Mouse (Mus musculus) embryonic facial prominence, embryonic 12.5 days (tissue): ENCODE measurements around the gene Rbm38. TPM values are rescaled to one million over a fixed set of nuclear protein-coding genes. Genes with fewer than 3 reads are reported as not detected.

Source experiments
- ATAC-seq: fragments of 200-750 bp; cut with Nextera tagmentation; 2 replicates; pipeline ENCODE4 v1.8.0; 2017; ENCODE audit not compliant: insufficient number of reproducible peaks, insufficient read depth, low FRiP score, low TSS enrichment
- H3K27ac ChIP-seq: fragments of 300-500 bp; sonication (generic); 2 replicates; pipeline ENCODE4 v1.5.1; 2016; ENCODE audit warnings: mild to moderate bottlenecking
- H3K27me3 ChIP-seq: fragments of 300-500 bp; sonication (generic); 2 replicates; pipeline ENCODE4 v1.6.1; 2016; ENCODE audit warnings: mild to moderate bottlenecking, moderate library complexity
- H3K36me3 ChIP-seq: fragments of 300-500 bp; sonication (generic); 2 replicates; pipeline ENCODE4 v1.6.1; 2016; ENCODE audit warnings: mild to moderate bottlenecking
- H3K4me1 ChIP-seq: fragments of 300-500 bp; sonication (generic); 2 replicates; pipeline ENCODE4 v1.6.1; 2016
- H3K4me2 ChIP-seq: fragments of 300-500 bp; sonication (generic); replicated peaks from 2 replicates; pipeline ENCODE4 v1.6.1; 2016; ENCODE audit warnings: mild to moderate bottlenecking, moderate library complexity
- H3K4me3 ChIP-seq: fragments of 300-500 bp; sonication (generic); 2 replicates; pipeline ENCODE4 v1.5.1; 2016; ENCODE audit warnings: mild to moderate bottlenecking
- H3K9ac ChIP-seq: fragments of 300-500 bp; sonication (generic); 2 replicates; pipeline ENCODE4 v1.6.1; 2016; ENCODE audit warnings: mild to moderate bottlenecking, moderate library complexity
- H3K9me3 ChIP-seq: fragments of 300-500 bp; sonication (generic); 2 replicates; pipeline ENCODE4 v1.6.1; 2016; ENCODE audit warnings: mild to moderate bottlenecking, moderate library complexity
- WGBS: fragments of 180-500 bp; shearing (Covaris S2); methylation state at CpG from one replicate; pipeline ENCODE4 v1.1.7; 2016; 5-methylcytosine and 5-hydroxymethylcytosine counted together
- polyA plus RNA-seq: library from polyadenylated mRNA; unstranded; fragments of >200 nt; fragmentation: Nextera tagmentation; extraction: Ambion mirVana; gene quantifications from 2 replicates; pipeline ENCODE4 v1.2.1, GENCODE M21; 2016

The Rbm38 gene
- polyA plus RNA-seq, 1 experiment from 2014 or later = 39.5 TPM

DNA sequence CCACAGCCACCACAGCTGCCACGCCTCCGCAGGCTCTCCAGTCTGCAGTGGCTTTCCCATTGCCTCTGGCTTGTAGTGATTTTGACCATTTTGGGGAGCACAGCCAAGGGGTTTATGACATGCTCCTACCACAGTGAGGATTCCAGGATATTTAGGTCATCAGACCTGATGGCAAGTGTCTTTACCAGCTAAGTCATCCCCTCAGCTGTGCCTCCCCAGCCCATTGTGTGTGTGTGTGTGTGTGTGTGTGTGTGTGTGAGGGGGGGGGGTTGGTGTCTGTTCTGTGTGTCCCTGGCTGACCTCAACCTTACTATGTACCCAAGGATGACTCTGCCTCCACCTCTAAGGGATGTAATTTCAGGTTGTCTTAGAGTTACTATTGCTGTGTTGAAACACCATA is 44.6 kb downstream of the Rbm38 start:
- H3K4me1 ChIP-seq = peaks cover 6% of the 10 kb centered on the region; the same call in 1 of the 2 replicates
- no peak overlapping the region for H3K4me3 ChIP-seq
- no peaks in the 10 kb centered on the region for H3K27me3 ChIP-seq
- WGBS = 94% methylated on average over 2 of the region's 2 CpGs
- ATAC-seq = no peak
- no peaks in the 10 kb centered on the region for H3K36me3 ChIP-seq
- H3K4me2 ChIP-seq = no peak overlapping the region
- H3K9ac ChIP-seq = no peak overlapping the region
- peaks cover 7% of the 10 kb centered on the region; the same call in 1 of the 2 replicates for H3K9me3 ChIP-seq
- no peak overlapping the region for H3K27ac ChIP-seq

GRCm38 (mm10) chr2:173072948-173073347 is 52.6 kb downstream of the Rbm38 start:
- H3K9me3 ChIP-seq = peaks cover 8% of the 10 kb centered on the region; the same call in 1 of the 2 replicates
- no peak overlapping the region for H3K4me2 ChIP-seq
- WGBS = 88% methylated on average over 7 of the region's 7 CpGs
- ATAC-seq = no peak
- H3K9ac ChIP-seq = no peak overlapping the region
- H3K36me3 ChIP-seq = no peaks in the 10 kb centered on the region
- no peak overlapping the region for H3K4me3 ChIP-seq
- no peak overlapping the region for H3K27ac ChIP-seq
- H3K27me3 ChIP-seq = no peaks in the 10 kb centered on the region
- H3K4me1 ChIP-seq = no peaks in the 10 kb centered on the region

- 0 out of 2 replicates have a peak, but pooled peaks cover 3% of the 10 kb centered on the region for H3K9me3 ChIP-seq
- WGBS = 63% methylated on average over 5 of the region's 5 CpGs
- no peak overlapping the region for H3K4me3 ChIP-seq
- H3K4me1 ChIP-seq = no peaks in the 10 kb centered on the region
- H3K4me2 ChIP-seq = no peak overlapping the region
- H3K36me3 ChIP-seq = no peaks in the 10 kb centered on the region
- H3K27ac ChIP-seq = no peak overlapping the region
- ATAC-seq = no peak
- H3K27me3 ChIP-seq = no peaks in the 10 kb centered on the region
- no peak overlapping the region for H3K9ac ChIP-seq
Measured at GRCm38 (mm10) chr2:173073666-173074065, 53.4 kb downstream of the Rbm38 start.

DNA sequence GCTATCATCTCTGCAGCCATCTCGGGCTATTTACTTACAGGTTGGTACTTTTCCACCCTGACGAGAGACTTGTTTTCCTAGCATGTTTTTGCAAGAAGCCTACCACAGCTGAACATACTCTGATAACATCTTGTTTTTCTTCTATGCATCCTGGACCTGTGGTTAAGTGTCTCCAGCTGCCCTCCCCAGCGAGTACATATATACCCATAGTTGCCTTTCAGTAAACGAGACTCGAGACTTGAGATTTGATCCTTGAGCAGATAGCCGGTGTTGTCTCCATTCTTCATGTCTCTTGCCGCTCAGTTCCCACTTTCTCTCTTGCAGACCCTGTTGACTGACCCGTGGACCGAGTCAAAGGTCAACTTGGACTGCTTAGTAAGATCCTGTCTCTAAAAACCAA is 56.6 kb downstream of the Rbm38 start:
- no peak for ATAC-seq
- H3K36me3 ChIP-seq = no peaks in the 10 kb centered on the region
- H3K9ac ChIP-seq = no peak overlapping the region
- H3K27ac ChIP-seq = no peak overlapping the region
- 65% methylated on average over 9 of the region's 9 CpGs for WGBS
- H3K27me3 ChIP-seq = no peaks in the 10 kb centered on the region
- H3K4me2 ChIP-seq = no peak overlapping the region
- 0 out of 2 replicates have a peak, but pooled peaks cover 4% of the 10 kb centered on the region for H3K4me1 ChIP-seq
- no peak overlapping the region for H3K4me3 ChIP-seq
- H3K9me3 ChIP-seq = 0 out of 2 replicates have a peak, but pooled peaks cover 3% of the 10 kb centered on the region

DNA sequence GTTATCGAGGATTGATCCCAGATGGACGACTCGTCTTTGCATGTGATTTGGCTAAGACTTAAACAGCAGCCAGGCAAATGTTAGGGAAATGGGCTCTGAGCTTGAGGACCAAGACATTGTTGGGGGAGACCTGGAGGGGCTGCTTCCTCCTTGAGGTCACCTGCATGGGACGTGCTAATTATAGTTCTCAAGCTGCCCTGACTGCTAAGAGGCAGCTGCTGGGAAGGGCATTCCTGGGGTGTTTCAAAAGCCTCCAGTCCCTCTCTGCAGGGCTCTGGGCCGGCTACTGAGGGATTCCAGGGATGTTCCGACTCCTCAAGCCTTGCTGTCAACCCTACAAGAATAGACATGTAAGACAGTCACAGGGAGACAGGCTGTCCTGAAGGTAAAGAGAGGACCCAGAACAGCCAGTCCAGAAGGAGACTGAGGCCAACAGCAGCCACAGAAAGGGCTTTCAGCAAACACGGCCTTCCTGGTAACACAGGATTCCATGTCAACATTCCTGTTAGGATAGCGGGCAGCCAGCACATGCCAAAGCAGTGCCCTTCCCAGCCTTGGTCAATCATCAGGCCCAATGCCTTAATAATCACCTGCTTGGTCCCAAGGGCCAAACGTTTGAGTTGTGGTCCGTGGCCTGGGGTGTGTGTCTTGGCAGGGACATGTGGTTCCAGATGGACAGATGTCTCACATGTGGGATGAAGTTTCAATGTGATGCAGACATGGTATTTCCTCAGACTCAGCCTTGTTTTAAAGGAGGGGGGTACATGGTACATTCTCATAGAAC is 59.7 kb downstream of the Rbm38 start:
- Histone ChIP-seq H3K4me3 (no peak overlapping the region), H3K4me1 (0 out of 2 replicates have a peak, but pooled peaks cover 7% of the 10 kb centered on the region), H3K9me3 (no peaks in the 10 kb centered on the region), H3K27me3 (no peaks in the 10 kb centered on the region), H3K36me3 (no peaks in the 10 kb centered on the region), H3K4me2 (no peak overlapping the region), H3K9ac (no peak overlapping the region), H3K27ac (no peak overlapping the region)
- no peak for ATAC-seq
- 45% methylated on average over 10 of the region's 10 CpGs for WGBS

- Histone ChIP-seq H3K27ac (no peak overlapping the region), H3K9ac (no peak overlapping the region), H3K27me3 (no peaks in the 10 kb centered on the region), H3K4me1 (0 out of 2 replicates have a peak, but pooled peaks cover 7% of the 10 kb centered on the region), H3K4me2 (no peak overlapping the region), H3K9me3 (no peaks in the 10 kb centered on the region), H3K4me3 (no peak overlapping the region), H3K36me3 (no peaks in the 10 kb centered on the region)
- ATAC-seq = 0 out of 2 replicates have a peak, but pooled peaks have one; percentile 13
- WGBS = 30% methylated on average over 10 of the region's 10 CpGs
Measured at GRCm38 (mm10) chr2:173080785-173081241, 60.5 kb downstream of the Rbm38 start.

GRCm38 (mm10) chr2:173082706-173083105 is 62.4 kb downstream of the Rbm38 start:
- ATAC-seq = no peak
- Histone ChIP-seq H3K9ac (no peak overlapping the region), H3K9me3 (no peaks in the 10 kb centered on the region), H3K36me3 (no peaks in the 10 kb centered on the region), H3K4me2 (no peak overlapping the region), H3K4me3 (no peak overlapping the region), H3K27me3 (no peaks in the 10 kb centered on the region), H3K27ac (no peak overlapping the region), H3K4me1 (0 out of 2 replicates have a peak, but pooled peaks cover 7% of the 10 kb centered on the region)
- 75% methylated on average over 3 of the region's 3 CpGs for WGBS

DNA sequence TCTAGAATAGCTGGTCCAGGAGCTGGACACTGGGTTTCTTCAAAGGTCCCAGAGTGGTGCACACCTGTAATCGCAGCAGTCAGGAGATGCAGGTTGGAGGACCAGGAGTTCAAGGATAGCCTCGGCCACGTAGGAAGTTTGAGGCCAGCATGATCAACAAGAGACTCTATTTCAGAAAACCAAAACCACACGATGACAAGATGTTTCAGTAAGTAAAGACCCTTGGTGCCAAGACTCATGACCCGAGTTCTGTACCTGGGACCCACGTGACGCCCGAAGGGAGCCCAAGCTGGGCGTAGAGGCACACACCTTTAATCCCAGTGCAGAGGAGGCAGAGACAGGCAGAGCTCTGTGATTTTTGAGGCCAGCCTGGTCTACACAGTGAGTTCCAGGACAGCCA is 62.8 kb downstream of the Rbm38 start:
- Histone ChIP-seq H3K4me3 (no peak overlapping the region), H3K9me3 (no peaks in the 10 kb centered on the region), H3K4me2 (no peak overlapping the region), H3K27ac (no peak overlapping the region), H3K27me3 (no peaks in the 10 kb centered on the region), H3K4me1 (0 out of 2 replicates have a peak, but pooled peaks cover 7% of the 10 kb centered on the region), H3K36me3 (no peaks in the 10 kb centered on the region), H3K9ac (no peak overlapping the region)
- no peak for ATAC-seq
- 81% methylated on average over 9 of the region's 9 CpGs for WGBS

DNA sequence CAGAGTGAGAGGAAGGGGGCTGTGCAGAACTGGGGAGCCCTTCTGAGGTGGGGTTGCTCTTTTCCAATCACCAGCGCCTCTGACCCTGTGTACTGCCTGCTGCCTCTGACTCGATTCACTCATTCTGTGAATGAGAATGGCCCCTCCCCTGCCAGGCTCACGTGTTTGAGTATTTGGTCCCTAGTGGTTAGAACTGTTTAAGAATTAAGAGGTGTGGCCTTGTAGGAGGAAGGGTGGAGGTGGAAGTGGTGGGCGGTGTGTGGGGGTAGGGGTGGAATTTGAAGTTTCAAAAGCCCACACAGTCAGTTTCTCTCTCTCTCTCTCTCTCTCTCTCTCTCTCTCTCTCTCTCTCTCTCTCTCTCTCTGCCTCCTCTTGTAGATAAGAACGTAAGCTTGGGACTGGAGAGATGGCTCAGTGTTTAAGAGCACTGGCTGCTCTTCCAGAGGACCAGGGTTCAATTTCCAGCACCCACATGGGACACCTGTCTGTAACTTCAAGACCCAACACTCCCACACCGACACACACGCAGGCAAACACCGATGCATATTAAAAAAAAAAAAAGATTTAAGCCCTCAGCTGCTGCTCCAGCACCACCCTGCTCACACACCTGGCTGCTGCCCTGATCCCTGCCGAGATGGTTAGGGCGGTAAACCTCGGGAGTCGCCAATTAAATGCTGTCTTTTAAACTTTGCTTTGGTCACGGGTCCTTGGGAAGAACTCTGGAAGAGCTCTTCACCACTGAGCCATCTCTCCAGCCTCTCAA is 63.6 kb downstream of the Rbm38 start:
- Histone ChIP-seq H3K27me3 (no peaks in the 10 kb centered on the region), H3K4me1 (0 out of 2 replicates have a peak, but pooled peaks cover 7% of the 10 kb centered on the region), H3K4me3 (no peak overlapping the region), H3K9ac (no peak overlapping the region), H3K4me2 (peak overlapping the region; percentile 29; the same call in 1 of the 2 replicates), H3K27ac (no peak overlapping the region), H3K36me3 (no peaks in the 10 kb centered on the region), H3K9me3 (no peaks in the 10 kb centered on the region)
- 15% methylated on average over 13 of the region's 13 CpGs for WGBS
- peak; percentile 43; the same call in 1 of the 2 replicates for ATAC-seq
